Mouse (Mus musculus) CH12.LX (cell line): ENCODE results near the gene Nrk. TPM values are rescaled to one million over a fixed set of nuclear protein-coding genes. Genes with fewer than 3 reads are reported as not detected.

Source experiments
- DNase-seq: peaks from one replicate; pipeline ENCODE4 v3.0.0-alpha.2; 2013; ENCODE audit errors: extremely low read depth
- H3K27ac ChIP-seq: 2 replicates; pipeline ENCODE4 v1.5.1; 2012; ENCODE audit warnings: low read depth, mild to moderate bottlenecking, control low read depth, moderate library complexity; ENCODE audit not compliant: insufficient read depth
- H3K27me3 ChIP-seq: replicated peaks from 2 replicates; pipeline ENCODE3; 2012; ENCODE audit warnings: inconsistent platforms
- H3K36me3 ChIP-seq, 2 experiments: replicated peaks in 1 of 2; 2 replicates each; pipeline versions ENCODE3 to v1.6.1; 2012; ENCODE audit warnings: inconsistent platforms in 1 of 2, low read length in 1 of 2, mild to moderate bottlenecking in 1 of 2, mixed read lengths in 1 of 2, moderate library complexity in 1 of 2; ENCODE audit not compliant: control insufficient read depth in 1 of 2, insufficient read depth in 1 of 2
- H3K4me1 ChIP-seq, 2 experiments: 2 replicates each; pipeline ENCODE4 v1.6.1; 2012; ENCODE audit warnings: inconsistent platforms in 1 of 2, moderate library complexity in 1 of 2; ENCODE audit not compliant: insufficient read depth in 2 of 2, control insufficient read depth in 1 of 2
- H3K4me2 ChIP-seq: 2 replicates; pipeline ENCODE4 v1.6.1; 2012; ENCODE audit warnings: low read depth, mild to moderate bottlenecking, control low read depth; ENCODE audit not compliant: poor library complexity, insufficient read depth, severe bottlenecking
- H3K4me3 ChIP-seq, 3 experiments: fragments of 150-350 bp in 1 of 3; sonication (generic) in 1 of 3; replicated peaks in 1 of 3; 2 replicates each; pipeline versions ENCODE3 to v1.5.1; 2011 to 2012; ENCODE audit warnings: low read depth in 2 of 3, low read length in 2 of 3, mild to moderate bottlenecking in 2 of 3, moderate library complexity in 2 of 3, control low read depth in 1 of 3, improper control_type of control experiment in 1 of 3, inconsistent platforms in 1 of 3, mixed read lengths in 1 of 3; ENCODE audit not compliant: poor library complexity in 1 of 3
- H3K79me2 ChIP-seq: replicated peaks from 2 replicates; pipeline ENCODE4 v1.6.1; 2012; ENCODE audit warnings: mild to moderate bottlenecking, moderate library complexity; ENCODE audit not compliant: control insufficient read depth, poor library complexity, insufficient read depth, severe bottlenecking; ENCODE audit errors: extremely low read depth
- H3K9ac ChIP-seq: 2 replicates; pipeline ENCODE4 v1.6.1; 2012; ENCODE audit warnings: low read depth, mild to moderate bottlenecking, control low read depth, moderate library complexity; ENCODE audit not compliant: insufficient read depth
- H3K9me3 ChIP-seq: replicated peaks from 2 replicates; pipeline ENCODE3; 2012; ENCODE audit warnings: low read length, inconsistent platforms, mixed read lengths
- CHD1 ChIP-seq: IDR thresholded peaks from 2 replicates; pipeline ENCODE4 v1.6.1; 2012; ENCODE audit warnings: low read depth, low read length, improper control_type of control experiment, inconsistent platforms
- CHD2 ChIP-seq: IDR thresholded peaks from 2 replicates; pipeline ENCODE4 v1.6.1; 2011; ENCODE audit warnings: low read length, improper control_type of control experiment
- ELF1 ChIP-seq: IDR thresholded peaks from 2 replicates; pipeline ENCODE4 v1.6.1; 2014; ENCODE audit warnings: low read depth, mild to moderate bottlenecking, inconsistent platforms, low read length, improper control_type of control experiment
- ETS1 ChIP-seq: conservative IDR thresholded peaks from 2 replicates; pipeline ENCODE4 v1.6.1; 2012; ENCODE audit warnings: low read depth, mild to moderate bottlenecking, inconsistent platforms, low read length, improper control_type of control experiment, moderate library complexity
- IRF4 ChIP-seq: IDR thresholded peaks from 2 replicates; pipeline ENCODE4 v1.6.1; 2014; ENCODE audit warnings: low read depth, mild to moderate bottlenecking, inconsistent platforms, low read length, improper control_type of control experiment
- JUN ChIP-seq: IDR thresholded peaks from 2 replicates; pipeline ENCODE4 v1.6.1; 2011; ENCODE audit warnings: low read depth, mild to moderate bottlenecking, low read length, improper control_type of control experiment, moderate library complexity; ENCODE audit not compliant: insufficient read depth
- KAT2A ChIP-seq: IDR thresholded peaks from 2 replicates; pipeline ENCODE4 v1.6.1; 2012; ENCODE audit warnings: low read length, improper control_type of control experiment, inconsistent platforms; ENCODE audit not compliant: insufficient replicate concordance
- MAFK ChIP-seq: IDR thresholded peaks from 2 replicates; pipeline ENCODE4 v1.6.1; 2011; ENCODE audit warnings: low read length, improper control_type of control experiment; ENCODE audit not compliant: insufficient replicate concordance
- MXI1 ChIP-seq: IDR thresholded peaks from 2 replicates; pipeline ENCODE4 v1.6.1; 2011; ENCODE audit warnings: mild to moderate bottlenecking, low read depth, low read length, improper control_type of control experiment
- MYC ChIP-seq: IDR thresholded peaks from 2 replicates; pipeline ENCODE4 v1.6.1; 2011; ENCODE audit warnings: low read depth, mild to moderate bottlenecking, improper control_type of control experiment, low read length
- NELFE ChIP-seq: IDR thresholded peaks from 2 replicates; pipeline ENCODE4 v1.6.1; 2011; ENCODE audit warnings: low read depth, low read length, improper control_type of control experiment
- PAX5 ChIP-seq: IDR thresholded peaks from 2 replicates; pipeline ENCODE4 v1.6.1; 2012; ENCODE audit warnings: low read length, inconsistent platforms, mixed read lengths
- POLR2A ChIP-seq: IDR thresholded peaks from 2 replicates; pipeline ENCODE4 v1.6.1; 2011; ENCODE audit warnings: low read depth, mild to moderate bottlenecking, improper control_type of control experiment, low read length
- POLR2AphosphoS2 ChIP-seq: IDR thresholded peaks from 2 replicates; pipeline ENCODE4 v1.6.1; 2011; ENCODE audit warnings: low read depth, low read length, improper control_type of control experiment
- SIN3A ChIP-seq: IDR thresholded peaks from 2 replicates; pipeline ENCODE4 v1.6.1; 2012; ENCODE audit warnings: low read length, improper control_type of control experiment, inconsistent platforms
- SMC3 ChIP-seq: IDR thresholded peaks from 2 replicates; pipeline ENCODE4 v1.6.1; 2011; ENCODE audit warnings: low read depth, low read length, improper control_type of control experiment
- TCF12 ChIP-seq: IDR thresholded peaks from 2 replicates; pipeline ENCODE4 v1.6.1; 2014; ENCODE audit warnings: low read depth, mild to moderate bottlenecking, inconsistent platforms, low read length, improper control_type of control experiment
- UBTF ChIP-seq: IDR thresholded peaks from 2 replicates; pipeline ENCODE4 v1.6.1; 2012; ENCODE audit warnings: low read depth, mild to moderate bottlenecking, inconsistent platforms, low read length, improper control_type of control experiment, moderate library complexity
- USF1 ChIP-seq: IDR thresholded peaks from 2 replicates; pipeline ENCODE4 v1.6.1; 2014; ENCODE audit warnings: low read depth, mild to moderate bottlenecking, inconsistent platforms, low read length, improper control_type of control experiment
- USF2 ChIP-seq: conservative IDR thresholded peaks from 2 replicates; pipeline ENCODE4 v1.6.1; 2011; ENCODE audit warnings: low read depth, low read length, improper control_type of control experiment
- ZMIZ1 ChIP-seq: IDR thresholded peaks from 2 replicates; pipeline ENCODE4 v1.6.1; 2012; ENCODE audit warnings: low read depth, mild to moderate bottlenecking, inconsistent platforms, low read length, improper control_type of control experiment
- dilution Hi-C: fragments of 300-500 bp; cut with MboI; formaldehyde crosslinking; loops from 2 replicates; pipeline ENCODE4 v1.14.3; 2020; ENCODE audit warnings: low sequenced_read_pairs; ENCODE audit not compliant: extremely low pct_unique_long_range_greater_than_20kb, extremely low pct_ligation_motif_present
- in situ Hi-C: fragments of 300-500 bp; cut with MboI; formaldehyde crosslinking; loops from 3 replicates; pipeline ENCODE4 v1.14.3; 2019; ENCODE audit warnings: low sequenced_read_pairs, low pct_ligation_motif_present, low pct_unique_long_range_greater_than_20kb, mixed read lengths
- polyA plus RNA-seq: library from polyadenylated mRNA; unstranded; fragments of >175 nt; gene quantifications from 2 replicates; pipeline ENCODE4 v1.2.1, GENCODE M21; 2012; ENCODE audit warnings: low read depth; ENCODE audit not compliant: insufficient read length
- total RNA-seq, 2 experiments: library from RNA; depleted of rRNA; stranded (reverse); fragments of 300-350 nt in 1 of 2; fragments of >200 nt in 1 of 2; gene quantifications; 2 replicates each; pipeline ENCODE4 v1.2.3; 2012 to 2014

The Nrk gene
- total and polyA plus RNA-seq, 3 experiments = not detected

DNA sequence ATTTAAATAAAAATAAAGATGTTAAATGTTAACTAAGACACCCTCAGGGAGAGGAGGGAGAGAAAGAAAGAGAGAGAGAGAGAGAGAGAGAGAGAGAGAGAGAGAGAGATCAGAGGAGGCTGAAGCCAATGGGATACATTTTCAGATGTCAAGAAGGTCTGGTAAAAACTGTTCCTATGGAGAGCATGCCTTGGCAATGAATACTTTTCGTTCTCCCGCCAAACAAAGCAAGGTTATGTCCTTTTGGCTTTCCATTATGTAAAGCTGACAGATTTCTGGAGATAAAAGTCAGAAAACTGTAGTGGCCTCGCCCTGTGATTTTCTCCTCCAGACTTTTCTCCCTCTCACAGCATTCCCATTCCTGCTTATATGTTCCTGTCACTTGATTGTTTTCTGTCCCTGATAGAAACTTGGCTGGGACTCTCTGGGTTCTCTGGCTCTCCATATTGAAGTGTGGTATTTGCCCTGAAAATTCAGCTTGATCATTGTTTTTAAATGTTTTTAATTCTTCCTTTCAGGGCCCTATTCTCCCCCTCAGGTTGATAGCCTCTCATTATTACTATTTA, 112.4 kb downstream of the Nrk start:
- H3K27me3 ChIP-seq = no peaks in the 10 kb centered on the region
- H3K79me2 ChIP-seq = no peaks in the 10 kb centered on the region
- no peaks in the 10 kb centered on the region for H3K36me3 ChIP-seq
- no peaks in the 10 kb centered on the region for H3K9me3 ChIP-seq
- H3K9ac ChIP-seq = no peak overlapping the region
- no peaks in the 10 kb centered on the region for H3K4me1 ChIP-seq
- dilution Hi-C loops = no loop called here
- no peak for DNase-seq
- in situ Hi-C loops = no loop called here
- no peak overlapping the region for H3K4me3 ChIP-seq
- no peak overlapping the region for H3K27ac ChIP-seq
- TF ChIP-seq IRF4 = no peak
- TF ChIP-seq TCF12 = no peak
- no peak for TF ChIP-seq MXI1
- TF ChIP-seq CHD1 = no peak
- no peak for TF ChIP-seq SIN3A
- TF ChIP-seq ZMIZ1 = no peak
- no peak for TF ChIP-seq MAFK
- no peak for TF ChIP-seq CHD2
- H3K4me2 ChIP-seq = no peak overlapping the region

- Histone ChIP-seq H3K9ac (no peak overlapping the region), H3K27ac (no peak overlapping the region), H3K4me1 (no peaks in the 10 kb centered on the region), H3K79me2 (no peaks in the 10 kb centered on the region), H3K4me3 (no peak overlapping the region), H3K9me3 (no peaks in the 10 kb centered on the region), H3K36me3 (no peaks in the 10 kb centered on the region), H3K27me3 (no peaks in the 10 kb centered on the region), H3K4me2 (no peak overlapping the region)
- TF ChIP-seq USF1 (no peak), CHD2 (no peak), POLR2AphosphoS2 (no peak), NELFE (no peak), SMC3 (no peak), UBTF (no peak), TCF12 (no peak), ELF1 (no peak), SIN3A (no peak), ETS1 (no peak), MXI1 (no peak), KAT2A (no peak), POLR2A (no peak), USF2 (no peak), MYC (no peak), JUN (no peak), PAX5 (no peak)
- DNase-seq = no peak
- dilution Hi-C loops = no loop called here
- in situ Hi-C loops = no loop called here
These were observed 113.1 kb downstream of the Nrk start for GRCm38 (mm10) chrX:139027296-139027695.
